Mouse (Mus musculus): ENCODE measurements around the gene Acvrl1.

- TF ChIP-seq GATA1 (IDR thresholded peaks at IDR 0.05; ENCODE audit: borderline replicate concordance, low read length) (no peak), FLI1 (IDR thresholded peaks at IDR 0.05; ENCODE audit: low read length) (no peak)
Observed at GRCm38 (mm10) chr15:101176284-101176680, 48.0 kb downstream of the Acvrl1 start.

Data from megakaryocyte, embryonic 14.5 days (primary cell).